Mouse (Mus musculus) left cerebral cortex, postnatal 25 days (tissue): ENCODE results near the gene Gm17268. TPM values are rescaled to one million over a fixed set of nuclear protein-coding genes. Genes with fewer than 3 reads are reported as not detected.

ENCODE experiments used
- DNase-seq, 2 experiments: peaks; one replicate each; pipeline ENCODE4 v3.0.0; 2022; ENCODE audit warnings: low spot score in 2 of 2, mixed read lengths in 1 of 2
- intact Hi-C: fragments of 180-260 bp; cut with DNase I; formaldehyde crosslinking; loops from one replicate; pipeline ENCODE4 v1.15.1; 2025
- total RNA-seq, 2 experiments: library from RNA; stranded (reverse); gene quantifications; 2 replicates each; pipeline ENCODE4 v1.2.3; 2021

Gene Gm17268
- total RNA-seq, 2 experiments from 2014 or later = not detected

GRCm38 (mm10) chr11:82034446-82034845 lies 3.9 kb downstream of the Gm17268 start:
- DNase-seq = no peak
- intact Hi-C loops = no loop called here

- peak in 1 of 2 experiments; percentile 31 for DNase-seq
- intact Hi-C loops = no loop called here
Observed at GRCm38 (mm10) chr11:82032678-82033344, 5.6 kb downstream of the Gm17268 start.

- intact Hi-C loops = no loop called here
- DNase-seq = no peak
Observed at GRCm38 (mm10) chr11:82032136-82032535, 6.2 kb downstream of the Gm17268 start.

GRCm38 (mm10) chr11:82030171-82030570 lies 8.2 kb downstream of the Gm17268 start:
- no peak for DNase-seq
- intact Hi-C loops = no loop called here

GRCm38 (mm10) chr11:82023769-82024168 lies 14.6 kb downstream of the Gm17268 start:
- DNase-seq = no peak
- intact Hi-C loops = no loop called here

GRCm38 (mm10) chr11:82022504-82023056 lies 15.8 kb downstream of the Gm17268 start:
- DNase-seq = no peak
- intact Hi-C loops = no loop called here

- intact Hi-C loops = no loop called here
- no peak for DNase-seq
Observed at GRCm38 (mm10) chr11:82021406-82021805, 17.0 kb downstream of the Gm17268 start.

- intact Hi-C loops = no loop called here
- no peak for DNase-seq
Observed at GRCm38 (mm10) chr11:82019793-82020192, 18.6 kb downstream of the Gm17268 start.

GRCm38 (mm10) chr11:82019389-82019788 lies 19.0 kb downstream of the Gm17268 start:
- DNase-seq = no peak
- intact Hi-C loops = no loop called here

GRCm38 (mm10) chr11:82016181-82016780 lies 22.1 kb downstream of the Gm17268 start:
- intact Hi-C loops = no loop called here

GRCm38 (mm10) chr11:82015066-82015465 lies 23.3 kb downstream of the Gm17268 start:
- intact Hi-C loops = no loop called here

More at GRCm38 (mm10) chr11:82016181-82016780, 22.1 kb downstream of the Gm17268 start:
- DNase-seq = no peak

GRCm38 (mm10) chr11:82013756-82014155 lies 24.6 kb downstream of the Gm17268 start:
- DNase-seq = no peak
- intact Hi-C loops = no loop called here

More at GRCm38 (mm10) chr11:82015066-82015465, 23.3 kb downstream of the Gm17268 start:
- DNase-seq = no peak

GRCm38 (mm10) chr11:82011411-82012193 lies 26.8 kb downstream of the Gm17268 start:
- peak in 1 of 2 experiments; percentile 43 for DNase-seq
- intact Hi-C loops = no loop called here

- peak in 1 of 2 experiments; percentile 67 for DNase-seq
Observed at GRCm38 (mm10) chr11:82010115-82010514, 28.2 kb downstream of the Gm17268 start.

GRCm38 (mm10) chr11:82006796-82007423 lies 31.5 kb downstream of the Gm17268 start:
- no peak for DNase-seq
- intact Hi-C loops = no loop called here

More at GRCm38 (mm10) chr11:82010115-82010514, 28.2 kb downstream of the Gm17268 start:
- intact Hi-C loops = no loop called here

GRCm38 (mm10) chr11:82004810-82005209 lies 33.6 kb downstream of the Gm17268 start:
- intact Hi-C loops = loop anchor here (5.0 kb wide), 1 partner anchor 62 kb away; no protein-coding TSS in a partner anchor
- DNase-seq = no peak

- DNase-seq = no peak
- intact Hi-C loops = loop anchor here (5.0 kb wide), 1 partner anchor 67 kb away; no protein-coding TSS in a partner anchor
Observed at GRCm38 (mm10) chr11:82000581-82000980, 37.8 kb downstream of the Gm17268 start.

GRCm38 (mm10) chr11:81999469-81999868 lies 38.9 kb downstream of the Gm17268 start:
- no peak for DNase-seq
- intact Hi-C loops = loop anchor here (5.0 kb wide), 2 partner anchors 38 to 893 kb away; partner anchors contain the start of genes Ccl2, Fndc8, Gm17268 and Rad51d

- intact Hi-C loops = loop anchor here (5.0 kb wide), 2 partner anchors 39 to 894 kb away; partner anchors contain the start of genes Ccl2, Fndc8, Gm17268 and Rad51d
- no peak for DNase-seq
Observed at GRCm38 (mm10) chr11:81998646-81999045, 39.7 kb downstream of the Gm17268 start.
